In genomic region chr17:50298821-50299220, GRCm38 (mm10) we compare ENCODE assay signal across 13 mouse cellular contexts. TPM values are rescaled to one million over a fixed set of nuclear protein-coding genes. Genes with fewer than 3 reads are reported as not detected.
"Had no signal": no experiment of that assay in that cellular context is flagged by ENCODE, and none has a peak within 500 bp of the region (broad histone marks: within the 10 kb centered on the region; RNA-seq: fewer than 3 reads in every experiment).

No protein-coding gene starts in this region.

- H3K4me3 ChIP-seq: limb, embryonic 15.5 days; liver, embryonic 12.5 days; midbrain, embryonic 15.5 days; neural tube, embryonic 13.5 days had no signal

- H3K27me3 ChIP-seq: limb, embryonic 15.5 days; liver, embryonic 12.5 days; midbrain, embryonic 15.5 days; neural tube, embryonic 13.5 days had no signal

- H3K9me3 ChIP-seq: midbrain, embryonic 15.5 days had no signal

- H3K27ac ChIP-seq: limb, embryonic 15.5 days; liver, embryonic 12.5 days; midbrain, embryonic 15.5 days; neural tube, embryonic 13.5 days had no signal

- H3K9ac ChIP-seq: limb, embryonic 15.5 days; liver, embryonic 12.5 days; midbrain, embryonic 15.5 days; neural tube, embryonic 13.5 days had no signal

- H3K4me1 ChIP-seq: limb, embryonic 15.5 days; midbrain, embryonic 15.5 days; neural tube, embryonic 13.5 days had no signal

- H3K4me2 ChIP-seq: limb, embryonic 15.5 days; liver, embryonic 12.5 days; midbrain, embryonic 15.5 days; neural tube, embryonic 13.5 days had no signal

- DNase-seq: layer of hippocampus, adult 9-11 months; layer of hippocampus, postnatal 36 days; lung, postnatal 36 days; retina, postnatal 1 day; right cerebral cortex, postnatal 14 days; thymus, postnatal 4 days had no signal

- ATAC-seq: intestine, embryonic 16.5 days; liver, embryonic 12.5 days; midbrain, embryonic 15.5 days had no signal

- H3K36me3 ChIP-seq: limb, embryonic 15.5 days; liver, embryonic 12.5 days; midbrain, embryonic 15.5 days; neural tube, embryonic 13.5 days had no signal

RNA-seq across cellular contexts. Expression of gene Dazl, which starts 5.4 kb away (rescaled TPM):
- polyA plus RNA-seq: limb, embryonic 11.5 days; spleen, adult 2 months had no signal
